Comparison of ENCODE assay signal across 10 mouse cellular contexts in the genomic region with DNA sequence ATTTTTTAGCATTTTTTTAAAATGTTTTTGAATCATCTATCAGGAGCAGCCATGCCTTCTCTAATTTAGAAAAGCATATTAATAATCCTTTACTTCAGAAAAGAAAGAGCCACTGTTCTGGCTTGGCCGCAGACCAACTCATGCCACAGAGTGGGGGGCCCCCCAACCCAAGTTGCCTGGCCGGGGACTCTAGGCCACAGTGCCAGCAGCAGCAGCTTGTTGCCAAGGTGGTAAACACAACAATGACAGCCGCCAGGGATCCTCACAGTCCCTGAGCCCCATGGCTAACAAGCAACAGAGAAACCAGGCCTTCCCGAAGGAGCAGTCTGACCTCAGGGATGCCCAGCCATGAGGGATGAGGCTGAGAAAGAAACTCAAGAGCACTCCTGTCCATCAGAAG.
DNase-seq lines count a peak whose midpoint lies in the region; ATAC-seq and TF ChIP-seq lines count a peak whose summit lies in the region.
"Had no signal": no experiment of that assay in that cellular context is flagged by ENCODE, and none has a peak within 500 bp of the region (broad histone marks: within the 10 kb centered on the region; RNA-seq: fewer than 3 reads in every experiment).

No protein-coding gene starts in this region.

- H3K27ac ChIP-seq in limb, embryonic 13.5 days, result no peak overlapping the region
- H3K27ac ChIP-seq in limb, embryonic 10.5 days, result no peak overlapping the region
- no peak overlapping the region for H3K27ac ChIP-seq in kidney, embryonic 14.5 days (ENCODE audit: low read depth, low read length)
- H3K27ac ChIP-seq: embryonic facial prominence, embryonic 12.5 days; limb, embryonic 12.5 days had no signal

- H3K4me3 ChIP-seq in limb, embryonic 13.5 days, result no peak overlapping the region
- H3K4me3 ChIP-seq in limb, embryonic 10.5 days, result no peak overlapping the region
- H3K4me3 ChIP-seq in kidney, embryonic 14.5 days (ENCODE audit: low read length), result no peak overlapping the region
- H3K4me3 ChIP-seq in lung, adult 2 months (replicated peaks; ENCODE audit: extremely low read depth, low read depth, low read length), result no peak overlapping the region
- H3K4me3 ChIP-seq: embryonic facial prominence, embryonic 12.5 days; limb, embryonic 12.5 days had no signal

- H3K4me2 ChIP-seq in limb, embryonic 13.5 days (replicated peaks), result 0 out of 2 replicates have a peak overlapping the region, but pooled peaks have one; percentile 15
- no peak overlapping the region for H3K4me2 ChIP-seq in kidney, embryonic 14.5 days (replicated peaks; ENCODE audit: low read depth, low read length)
- H3K4me2 ChIP-seq: embryonic facial prominence, embryonic 12.5 days; limb, embryonic 12.5 days had no signal

- TF ChIP-seq CTCF in lung, adult 2 months (IDR thresholded peaks at IDR 0.05; ENCODE audit: insufficient read depth, low read length), result no peak

- DNase-seq in limb, embryonic 10.5 days (ENCODE audit: low spot score), result no peak
- peak; percentile 36 to 56 for DNase-seq in frontal cortex, postnatal 36 days (ENCODE audit: low spot score in 2 of 2)
- peak; percentile 42 to 73 for DNase-seq in layer of hippocampus, postnatal 36 days
- DNase-seq in right cerebral cortex, postnatal 25 days, result peak; percentile 25
- no peak for DNase-seq in yolk sac, embryonic 10.5 days (ENCODE audit: low spot score)
- no peak for DNase-seq in lung, adult 2 months

- no peaks in the 10 kb centered on the region for H3K9me3 ChIP-seq in limb, embryonic 13.5 days
- H3K9me3 ChIP-seq in limb, embryonic 10.5 days (replicated peaks), result no peaks in the 10 kb centered on the region
- H3K9me3 ChIP-seq in kidney, embryonic 14.5 days (ENCODE audit: control insufficient read depth, low read length), result no peaks in the 10 kb centered on the region
- H3K9me3 ChIP-seq: embryonic facial prominence, embryonic 12.5 days; limb, embryonic 12.5 days had no signal

- peaks cover 13% of the 10 kb centered on the region for H3K36me3 ChIP-seq in limb, embryonic 13.5 days
- H3K36me3 ChIP-seq in limb, embryonic 10.5 days, result peaks cover 87% of the 10 kb centered on the region
- H3K36me3 ChIP-seq in kidney, embryonic 14.5 days (ENCODE audit: control insufficient read depth, insufficient read depth, low read length), result peaks cover 12% of the 10 kb centered on the region; the same call in 1 of the 2 replicates
- H3K36me3 ChIP-seq: embryonic facial prominence, embryonic 12.5 days had no signal

- 48% methylated on average over 4 of the region's 4 CpGs for WGBS in limb, embryonic 13.5 days
- 77% methylated on average over 4 of the region's 4 CpGs for WGBS in limb, embryonic 10.5 days
- WGBS in kidney, embryonic 14.5 days, result 69% methylated on average over 4 of the region's 4 CpGs
- 43% methylated on average over 4 of the region's 4 CpGs for WGBS in lung, adult 2 months

- peaks cover 57% of the 10 kb centered on the region for H3K4me1 ChIP-seq in limb, embryonic 13.5 days
- peaks cover 26% of the 10 kb centered on the region for H3K4me1 ChIP-seq in limb, embryonic 10.5 days
- H3K4me1 ChIP-seq in kidney, embryonic 14.5 days (ENCODE audit: control insufficient read depth, insufficient read depth, low read length), result peaks cover 16% of the 10 kb centered on the region
- peaks cover 11% of the 10 kb centered on the region for H3K4me1 ChIP-seq in lung, adult 2 months (ENCODE audit: control insufficient read depth, insufficient read depth, low read length)

- no peak overlapping the region for H3K9ac ChIP-seq in limb, embryonic 13.5 days
- H3K9ac ChIP-seq in kidney, embryonic 14.5 days (ENCODE audit: low read depth, low read length), result no peak overlapping the region
- H3K9ac ChIP-seq: embryonic facial prominence, embryonic 12.5 days; limb, embryonic 12.5 days had no signal

- TF ChIP-seq POLR2A in lung, adult 2 months (IDR thresholded peaks at IDR 0.05; ENCODE audit: borderline replicate concordance, extremely low read depth, low read depth, low read length), result no peak

- H3K27me3 ChIP-seq in limb, embryonic 13.5 days, result no peaks in the 10 kb centered on the region
- H3K27me3 ChIP-seq in limb, embryonic 10.5 days (ENCODE audit: low read depth, poor library complexity, severe bottlenecking), result no peaks in the 10 kb centered on the region
- H3K27me3 ChIP-seq in kidney, embryonic 14.5 days (ENCODE audit: control insufficient read depth, insufficient read depth, low read length), result no peaks in the 10 kb centered on the region
- H3K27me3 ChIP-seq: embryonic facial prominence, embryonic 12.5 days; limb, embryonic 12.5 days had no signal

- ATAC-seq in limb, embryonic 13.5 days (ENCODE audit: low FRiP score, low read depth), result no peak
- ATAC-seq in kidney, embryonic 14.5 days (ENCODE audit: low FRiP score, low TSS enrichment), result no peak

Comparison
In these comparisons a context has a peak if more than half of its experiments do, and no peak if none do; other contexts are left out.
1. DNase-seq: peak in frontal cortex, postnatal 36 days (2 of 2), layer of hippocampus, postnatal 36 days (2 of 2) and right cerebral cortex, postnatal 25 days (single experiment); none in limb, embryonic 10.5 days (single experiment), yolk sac, embryonic 10.5 days (single experiment) and lung, adult 2 months (single experiment).